Mouse (Mus musculus): ENCODE results near the gene Tpp1.

The Tpp1 gene

GRCm38 (mm10) chr7:105751491-105752433, at the start of gene Tpp1:
TSS of gene Tpp1 (minus strand) at chr7:105752235.
- in situ Hi-C loops (cut with MboI, MseI): no loop called here

GRCm38 (mm10) chr7:105796972-105797371, 44.9 kb upstream of the Tpp1 start:
- in situ Hi-C loops (cut with MboI, MseI): loop anchor here (10.0 kb wide), 1 partner anchor 142 kb away; the partner anchor contains the start of gene Dnhd1

GRCm38 (mm10) chr7:105795759-105796366, 43.8 kb upstream of the Tpp1 start:
- in situ Hi-C loops (cut with MboI, MseI): loop anchor here (10.0 kb wide), 1 partner anchor 141 kb away; the partner anchor contains the start of gene Dnhd1

GRCm38 (mm10) chr7:105793701-105794100, 41.7 kb upstream of the Tpp1 start:
- in situ Hi-C loops (cut with MboI, MseI): loop anchor here (10.0 kb wide), 1 partner anchor 139 kb away; the partner anchor contains the start of gene Dnhd1

- in situ Hi-C loops (cut with MboI, MseI): loop anchor here (10.0 kb wide), 1 partner anchor 136 kb away; the partner anchor contains the start of gene Dnhd1
Observed at GRCm38 (mm10) chr7:105791147-105791546, 39.1 kb upstream of the Tpp1 start.

- in situ Hi-C loops (cut with MboI, MseI): no loop called here
Observed at GRCm38 (mm10) chr7:105787285-105788140, 35.5 kb upstream of the Tpp1 start, which contains the start of gene Dchs1. TSS of gene Dchs1 (minus strand) at chr7:105787654.

GRCm38 (mm10) chr7:105786506-105787284, 34.7 kb upstream of the Tpp1 start:
- in situ Hi-C loops (cut with MboI, MseI): no loop called here

- in situ Hi-C loops (cut with MboI, MseI): no loop called here
Observed at GRCm38 (mm10) chr7:105784556-105784955, 32.5 kb upstream of the Tpp1 start.

- in situ Hi-C loops (cut with MboI, MseI): no loop called here
Observed at GRCm38 (mm10) chr7:105783861-105784260, 31.8 kb upstream of the Tpp1 start.

- in situ Hi-C loops (cut with MboI, MseI): no loop called here
Observed at GRCm38 (mm10) chr7:105778553-105779265, 26.7 kb upstream of the Tpp1 start.

GRCm38 (mm10) chr7:105777797-105778552, 25.9 kb upstream of the Tpp1 start:
- in situ Hi-C loops (cut with MboI, MseI): no loop called here

GRCm38 (mm10) chr7:105777316-105777715, 25.3 kb upstream of the Tpp1 start:
- in situ Hi-C loops (cut with MboI, MseI): no loop called here

GRCm38 (mm10) chr7:105776026-105776425, 24.0 kb upstream of the Tpp1 start:
- in situ Hi-C loops (cut with MboI, MseI): no loop called here

GRCm38 (mm10) chr7:105774661-105775060, 22.6 kb upstream of the Tpp1 start:
- in situ Hi-C loops (cut with MboI, MseI): no loop called here

GRCm38 (mm10) chr7:105773041-105773440, 21.0 kb upstream of the Tpp1 start:
- in situ Hi-C loops (cut with MboI, MseI): no loop called here

- in situ Hi-C loops (cut with MboI, MseI): no loop called here
Observed at GRCm38 (mm10) chr7:105772331-105772730, 20.3 kb upstream of the Tpp1 start.

- in situ Hi-C loops (cut with MboI, MseI): no loop called here
Observed at GRCm38 (mm10) chr7:105769959-105770358, 17.9 kb upstream of the Tpp1 start.

- in situ Hi-C loops (cut with MboI, MseI): no loop called here
Observed at GRCm38 (mm10) chr7:105767729-105768165, 15.7 kb upstream of the Tpp1 start.

- in situ Hi-C loops (cut with MboI, MseI): no loop called here
Observed at GRCm38 (mm10) chr7:105764331-105764730, 12.3 kb upstream of the Tpp1 start.

All from T-helper 2 cell (primary cell).